ENCODE assay signal across 29 mouse cellular contexts in the genomic region with DNA sequence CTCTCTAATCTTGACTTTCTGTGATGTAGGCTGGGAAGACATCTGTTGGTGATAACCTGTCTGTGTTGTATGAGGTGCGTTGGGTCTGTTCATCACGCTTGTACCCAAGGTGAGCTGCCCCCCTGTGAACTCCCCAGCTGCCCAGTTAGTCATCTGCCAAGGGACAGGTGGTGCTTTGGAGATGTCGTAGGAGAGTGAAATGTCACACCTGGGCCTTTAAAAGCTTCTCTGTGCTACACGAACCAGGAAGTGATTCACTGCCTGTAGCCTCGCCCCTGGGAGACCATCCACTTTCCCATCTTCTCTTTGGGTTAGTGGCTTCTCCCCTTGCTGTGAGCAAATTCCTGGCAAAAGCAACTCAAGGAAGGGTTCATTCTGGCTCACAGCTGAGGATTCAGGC. TPM values are rescaled to one million over a fixed set of nuclear protein-coding genes. Genes with fewer than 3 reads are reported as not detected.
DNase-seq lines count a peak whose midpoint lies in the region; ATAC-seq and TF ChIP-seq lines count a peak whose summit lies in the region.
"Had no signal": no experiment of that assay in that cellular context is flagged by ENCODE, and none has a peak within 500 bp of the region (broad histone marks: within the 10 kb centered on the region; RNA-seq: fewer than 3 reads in every experiment).

No protein-coding gene starts in this region.

- WGBS in midbrain, embryonic 10.5 days, result 82% methylated on average over 5 of the region's 5 CpGs
- 79% methylated on average over 5 of the region's 5 CpGs for WGBS in midbrain, embryonic 15.5 days
- WGBS in cerebellum, adult 2 months, result 10% methylated on average over 5 of the region's 5 CpGs

- H3K9me3 ChIP-seq in midbrain, embryonic 10.5 days (replicated peaks), result no peaks in the 10 kb centered on the region
- no peaks in the 10 kb centered on the region for H3K9me3 ChIP-seq in midbrain, embryonic 15.5 days
- H3K9me3 ChIP-seq: embryonic facial prominence, embryonic 12.5 days; hindbrain, embryonic 10.5 days; hindbrain, embryonic 15.5 days; neural tube, embryonic 13.5 days; stomach, embryonic 15.5 days had no signal

- H3K36me3 ChIP-seq in midbrain, embryonic 10.5 days, result no peaks in the 10 kb centered on the region
- H3K36me3 ChIP-seq in midbrain, embryonic 15.5 days (replicated peaks), result no peaks in the 10 kb centered on the region
- H3K36me3 ChIP-seq: embryonic facial prominence, embryonic 12.5 days; hindbrain, embryonic 10.5 days; hindbrain, embryonic 15.5 days; neural tube, embryonic 13.5 days; stomach, embryonic 15.5 days had no signal

- TF ChIP-seq POLR2A in cerebellum, adult 2 months (IDR thresholded peaks at IDR 0.05; ENCODE audit: borderline replicate concordance, insufficient read depth, low read length), result no peak

- no peak overlapping the region for H3K4me3 ChIP-seq in midbrain, embryonic 10.5 days
- no peak overlapping the region for H3K4me3 ChIP-seq in midbrain, embryonic 15.5 days
- H3K4me3 ChIP-seq in cerebellum, adult 2 months (replicated peaks; ENCODE audit: insufficient read depth, low read depth, low read length), result no peak overlapping the region
- H3K4me3 ChIP-seq: embryonic facial prominence, embryonic 12.5 days; hindbrain, embryonic 10.5 days; hindbrain, embryonic 15.5 days; neural tube, embryonic 13.5 days; stomach, embryonic 15.5 days had no signal

- 0 out of 2 replicates have a peak overlapping the region, but pooled peaks have one; percentile 3 for H3K27ac ChIP-seq in midbrain, embryonic 10.5 days (replicated peaks)
- H3K27ac ChIP-seq in midbrain, embryonic 15.5 days, result no peak overlapping the region
- peak overlapping the region; percentile 27 for H3K27ac ChIP-seq in cerebellum, adult 2 months (ENCODE audit: insufficient read depth, low read length)
- H3K27ac ChIP-seq: embryonic facial prominence, embryonic 12.5 days; hindbrain, embryonic 10.5 days; hindbrain, embryonic 15.5 days; liver, embryonic 14.5 days; neural tube, embryonic 13.5 days; stomach, embryonic 15.5 days had no signal

- TF ChIP-seq CTCF in cerebellum, adult 2 months (IDR thresholded peaks at IDR 0.05; ENCODE audit: borderline replicate concordance, insufficient read depth, low read depth, low read length), result no peak

- H3K4me2 ChIP-seq in midbrain, embryonic 15.5 days, result no peak overlapping the region
- H3K4me2 ChIP-seq: embryonic facial prominence, embryonic 12.5 days; hindbrain, embryonic 15.5 days; midbrain, embryonic 11.5 days; neural tube, embryonic 13.5 days; stomach, embryonic 15.5 days had no signal

- no peaks in the 10 kb centered on the region for H3K4me1 ChIP-seq in midbrain, embryonic 10.5 days
- 0 out of 2 replicates have a peak, but pooled peaks cover under 1% of the 10 kb centered on the region for H3K4me1 ChIP-seq in midbrain, embryonic 15.5 days
- H3K4me1 ChIP-seq in cerebellum, adult 2 months (ENCODE audit: control insufficient read depth, insufficient read depth, low read length), result peaks cover 34% of the 10 kb centered on the region
- H3K4me1 ChIP-seq: embryonic facial prominence, embryonic 12.5 days; neural tube, embryonic 13.5 days; stomach, embryonic 15.5 days had no signal

- ATAC-seq in midbrain, embryonic 15.5 days (replicated peaks), result no peak
- ATAC-seq in megakaryocyte-erythroid progenitor cell, adult 5-6 weeks (replicated peaks; ENCODE audit: low FRiP score, low TSS enrichment, poor library complexity, severe bottlenecking), result no peak
- ATAC-seq: forebrain, embryonic 14.5 days; inflammation-experienced regulatory T-cells, adult 6 months had no signal

- no peaks in the 10 kb centered on the region for H3K27me3 ChIP-seq in midbrain, embryonic 10.5 days (ENCODE audit: low read depth, poor library complexity, severe bottlenecking)
- H3K27me3 ChIP-seq in midbrain, embryonic 15.5 days (replicated peaks), result no peaks in the 10 kb centered on the region
- no peaks in the 10 kb centered on the region for H3K27me3 ChIP-seq in cerebellum, adult 2 months (ENCODE audit: control insufficient read depth, insufficient read depth, low read length)
- H3K27me3 ChIP-seq: embryonic facial prominence, embryonic 12.5 days; hindbrain, embryonic 15.5 days; neural tube, embryonic 13.5 days; stomach, embryonic 15.5 days had no signal

- no peak overlapping the region for H3K9ac ChIP-seq in midbrain, embryonic 15.5 days
- H3K9ac ChIP-seq: embryonic facial prominence, embryonic 12.5 days; hindbrain, embryonic 15.5 days; liver, embryonic 14.5 days; neural tube, embryonic 13.5 days; stomach, embryonic 15.5 days had no signal

- DNase-seq in midbrain, embryonic 10.5 days (ENCODE audit: low spot score), result no peak
- DNase-seq in cerebellum, adult 2 months, result peak; percentile 89 to 91
- DNase-seq in cerebellum, postnatal 14 days, result peak; percentile 90
- DNase-seq in ovary, postnatal 10 days (ENCODE audit: low spot score), result no peak
- DNase-seq: adrenal gland, postnatal 25 days; B cell, adult 2 months; embryo, embryonic 11 days; gastrocnemius, postnatal 14 days; heart, adult 18-20 months; heart, postnatal 14 days; kidney, adult 11 months; kidney, postnatal 14 days; liver; lung, adult 2 months; lung, postnatal 14 days; retina, postnatal 1 day; right cerebral cortex, postnatal 14 days had no signal

RNA-seq across cellular contexts. Expression of a gene that starts 6.4 kb away (rescaled TPM):
- polyA plus RNA-seq in midbrain, embryonic 10.5 days (2016; fragmentation: Nextera tagmentation; extraction: Ambion mirVana), result not detected in 2 replicates
- 0.09 TPM in 1 of 2 replicates, not detected in the other for polyA plus RNA-seq in midbrain, embryonic 15.5 days (2015; fragmentation: Nextera tagmentation; extraction: Ambion mirVana)
- polyA plus RNA-seq in cerebellum, adult 2 months (2012; rRNA removed), result 0.08 TPM in 1 of 2 replicates, not detected in the other
- 0.22 TPM in 1 of 2 replicates, not detected in the other for total RNA-seq in megakaryocyte-erythroid progenitor cell, adult 5-6 weeks (2014; fragmentation: Nextera tagmentation)
- total RNA-seq in megakaryocyte-erythroid progenitor cell, adult 5-6 weeks (2017), result not detected in 2 replicates
- total RNA-seq: adrenal gland, adult 18-20 months; adrenal gland, postnatal 25 days; gastrocnemius, postnatal 14 days had no signal
- polyA plus RNA-seq: embryonic facial prominence, embryonic 12.5 days; hindbrain, embryonic 10.5 days; hindbrain, embryonic 15.5 days; inflammation-experienced regulatory T-cells, adult 6 months; midbrain, embryonic 11.5 days had no signal

Comparison
In these comparisons a context has a peak if more than half of its experiments do, and no peak if none do; other contexts are left out.
1. DNase-seq: peak in cerebellum, adult 2 months (2 of 2) and cerebellum, postnatal 14 days (2 of 2); none in midbrain, embryonic 10.5 days (single experiment) and ovary, postnatal 10 days (single experiment).